In genomic region chr1:171280916-171281527, GRCm38 (mm10) we compare ENCODE assay signal across 8 mouse cellular contexts. TPM values are rescaled to one million over a fixed set of nuclear protein-coding genes. Genes with fewer than 3 reads are reported as not detected.
DNase-seq lines count a peak whose midpoint lies in the region; ATAC-seq lines count a peak whose summit lies in the region.

TSS of gene Ppox (minus strand) at chr1:171281186.

- ATAC-seq in hindbrain, embryonic 12.5 days (ENCODE audit: low FRiP score), result peak; percentile 98

- peak within 1 kb of the TSS; percentile 79 for H3K9ac ChIP-seq in hindbrain, embryonic 12.5 days

- H3K27ac ChIP-seq in hindbrain, embryonic 12.5 days, result peak within 1 kb of the TSS; percentile 78

- H3K4me1 ChIP-seq in hindbrain, embryonic 12.5 days, result peaks cover 29% of the 10 kb centered on the region

- DNase-seq in Muller cell, postnatal 12 days (ENCODE audit: inconsistent ontology term), result peak; percentile 94
- peak; percentile 96 for DNase-seq in cerebellum, adult 9-11 months
- DNase-seq in frontal cortex, adult 2 months (ENCODE audit: extremely low spot score in 1 of 2, low spot score in 1 of 2), result peak; percentile 96 to 97
- DNase-seq in layer of hippocampus, postnatal 14 days (ENCODE audit: low spot score in 2 of 2), result peak; percentile 91 to 98
- peak; percentile 90 for DNase-seq in lung, postnatal 14 days
- peak; percentile 90 for DNase-seq in retina, adult 2 months (ENCODE audit: low read depth, low spot score)
- peak; percentile 85 to 90 for DNase-seq in thymus, postnatal 36 days

- H3K9me3 ChIP-seq in hindbrain, embryonic 12.5 days (replicated peaks), result no peaks in the 10 kb centered on the region

- WGBS in hindbrain, embryonic 12.5 days, result under 1% methylated on average over 26 of the region's 26 CpGs

- no peaks in the 10 kb centered on the region for H3K27me3 ChIP-seq in hindbrain, embryonic 12.5 days

- H3K4me3 ChIP-seq in hindbrain, embryonic 12.5 days, result peak within 1 kb of the TSS; percentile 67

- H3K4me2 ChIP-seq in hindbrain, embryonic 12.5 days (replicated peaks), result peak within 1 kb of the TSS; percentile 77

- peaks cover 56% of the 10 kb centered on the region for H3K36me3 ChIP-seq in hindbrain, embryonic 12.5 days

RNA-seq across cellular contexts. Expression of gene Ppox, which starts in this region (rescaled TPM):
- 69.4 and 83.5 TPM in 2 replicates for polyA plus RNA-seq in frontal cortex, adult 2 months (2012; rRNA removed)
- polyA plus RNA-seq in hindbrain, embryonic 12.5 days (2016; fragmentation: Nextera tagmentation; extraction: Ambion mirVana), result 60.5 and 60.9 TPM in 2 replicates
- 10 to 100 TPM; 24.2 to 25.2 TPM for total RNA-seq in layer of hippocampus, postnatal 14 days (2021)

Comparison
In these comparisons a context has a peak if more than half of its experiments do, and no peak if none do; other contexts are left out.
1. Peak in every context shown above with its lines: DNase-seq, ATAC-seq, H3K4me3 ChIP-seq and H3K27ac ChIP-seq.